Mouse (Mus musculus) liver, embryonic 14.5 days (tissue): ENCODE results near the gene Pfn4. TPM values are rescaled to one million over a fixed set of nuclear protein-coding genes. Genes with fewer than 3 reads are reported as not detected.
"Not testable (repeated sequence)": the region's sequence is repeated elsewhere in the genome, so short reads cannot be mapped to it uniquely, and the experiment has no call there.

ENCODE experiments used
- ATAC-seq: fragments of 200-750 bp; cut with Nextera tagmentation; 2 replicates; pipeline ENCODE4 v1.8.0; 2017; ENCODE audit warnings: moderate number of reproducible peaks, mild to moderate bottlenecking, moderate library complexity; ENCODE audit not compliant: insufficient read depth
- DNase-seq, 3 experiments: peaks; one replicate each; pipeline ENCODE4 v3.0.0-alpha.2; 2012 to 2013; ENCODE audit warnings: low read depth in 3 of 3, low spot score in 3 of 3
- H3K27ac ChIP-seq: fragments of 300-500 bp; sonication (generic); 2 replicates; pipeline ENCODE4 v1.5.1; 2014; ENCODE audit warnings: moderate library complexity, mild to moderate bottlenecking, control low read depth, inconsistent platforms
- H3K27me3 ChIP-seq: fragments of 300-500 bp; sonication (generic); 2 replicates; pipeline ENCODE4 v1.6.1; 2014; ENCODE audit warnings: mild to moderate bottlenecking, low read length, moderate library complexity; ENCODE audit not compliant: control insufficient read depth, insufficient read depth
- H3K36me3 ChIP-seq: fragments of 300-500 bp; sonication (generic); replicated peaks from 2 replicates; pipeline ENCODE4 v1.6.1; 2014; ENCODE audit warnings: low read depth; ENCODE audit not compliant: control insufficient read depth, insufficient read depth
- H3K4me1 ChIP-seq, 2 experiments: fragments of 200-500 bp in 1 of 2; fragments of 300-500 bp in 1 of 2; sonication (generic) in 1 of 2; replicated peaks; 2 replicates each; pipeline ENCODE4 v1.6.1; 2012 to 2014; ENCODE audit warnings: antibody characterized with exemption in 1 of 2, inconsistent platforms in 1 of 2, low read length in 1 of 2; ENCODE audit not compliant: control insufficient read depth in 2 of 2, insufficient read depth in 2 of 2
- H3K4me2 ChIP-seq: fragments of 300-500 bp; sonication (generic); 2 replicates; pipeline ENCODE4 v1.6.1; 2014; ENCODE audit warnings: low read depth, mild to moderate bottlenecking, control low read depth, moderate library complexity
- H3K4me3 ChIP-seq, 2 experiments: fragments of 200-500 bp in 1 of 2; fragments of 300-500 bp in 1 of 2; sonication (generic) in 1 of 2; 2 replicates each; pipeline ENCODE4 v1.5.1; 2012 to 2014; ENCODE audit warnings: low read depth in 2 of 2, low read length in 2 of 2, mild to moderate bottlenecking in 2 of 2, control low read depth in 1 of 2, inconsistent platforms in 1 of 2, moderate library complexity in 1 of 2; ENCODE audit not compliant: insufficient read depth in 1 of 2
- H3K9ac ChIP-seq: fragments of 300-500 bp; sonication (generic); replicated peaks from 2 replicates; pipeline ENCODE4 v1.6.1; 2014; ENCODE audit warnings: mild to moderate bottlenecking, control low read depth, moderate library complexity
- H3K9me3 ChIP-seq: fragments of 300-500 bp; sonication (generic); 2 replicates; pipeline ENCODE4 v1.6.1; 2016; ENCODE audit warnings: low read length, mixed read lengths; ENCODE audit not compliant: control insufficient read depth
- CTCF ChIP-seq: IDR thresholded peaks from 2 replicates; pipeline ENCODE4 v1.5.1; 2016; ENCODE audit warnings: antibody characterized with exemption, low read depth, control low read depth
- EP300 ChIP-seq: IDR thresholded peaks from 2 replicates; pipeline ENCODE4 v1.6.1; 2016; ENCODE audit warnings: antibody characterized with exemption, low read depth
- WGBS: fragments of 180-500 bp; shearing (Covaris S2); extraction: QIAGEN DNeasy Blood & Tissue Kit; methylation state at CpG from one replicate; pipeline ENCODE4 v1.1.7; 2014; ENCODE audit not compliant: insufficient replicate concordance; 5-methylcytosine and 5-hydroxymethylcytosine counted together
- polyA plus RNA-seq, 2 experiments: library from polyadenylated mRNA; depleted of rRNA in 1 of 2; stranded (reverse) in 1 of 2; unstranded in 1 of 2; fragments of >200 nt; fragmentation: Nextera tagmentation in 1 of 2; extraction: Ambion mirVana in 1 of 2; gene quantifications; 2 replicates each; pipeline versions ENCODE4 v1.2.1 to v1.2.3; 2012 to 2014

The Pfn4 gene
- polyA plus RNA-seq, 2 experiments: 0.39 to 1.1 TPM

GRCm38 (mm10) chr12:4744486-4744885 is 24.3 kb upstream of the Pfn4 start:
- no peak overlapping the region for H3K4me2 ChIP-seq
- DNase-seq: no peak
- H3K36me3 ChIP-seq: no peaks in the 10 kb centered on the region
- no peak overlapping the region for H3K4me3 ChIP-seq
- no peaks in the 10 kb centered on the region for H3K27me3 ChIP-seq
- no peaks in the 10 kb centered on the region for H3K4me1 ChIP-seq
- no peak for ATAC-seq
- TF ChIP-seq EP300 (no peak), CTCF (no peak)
- 85% methylated on average over 10 of the region's 10 CpGs for WGBS
- H3K27ac ChIP-seq: no peak overlapping the region
- no peak overlapping the region for H3K9ac ChIP-seq
- no peaks in the 10 kb centered on the region for H3K9me3 ChIP-seq

- H3K9ac ChIP-seq, H3K4me3 ChIP-seq, H3K36me3 ChIP-seq, H3K4me1 ChIP-seq, H3K27ac ChIP-seq, ATAC-seq, H3K9me3 ChIP-seq, H3K4me2 ChIP-seq, DNase-seq, H3K27me3 ChIP-seq: not testable (repeated sequence)
- 77% methylated on average over 4 of the region's 4 CpGs for WGBS
These were observed 14.4 kb upstream of the Pfn4 start for GRCm38 (mm10) chr12:4754451-4754850.

GRCm38 (mm10) chr12:4757060-4757459 is 11.8 kb upstream of the Pfn4 start:
- H3K4me2 ChIP-seq: no peak overlapping the region
- H3K4me3 ChIP-seq: no peak overlapping the region
- no peak overlapping the region for H3K9ac ChIP-seq
- no peaks in the 10 kb centered on the region for H3K9me3 ChIP-seq
- H3K4me1 ChIP-seq: no peaks in the 10 kb centered on the region
- no peaks in the 10 kb centered on the region for H3K27me3 ChIP-seq
- 81% methylated on average over 1 of the region's 1 CpGs for WGBS
- ATAC-seq: no peak
- DNase-seq: no peak
- TF ChIP-seq EP300 (no peak), CTCF (no peak)
- H3K27ac ChIP-seq: no peak overlapping the region
- no peaks in the 10 kb centered on the region for H3K36me3 ChIP-seq

- Histone ChIP-seq H3K4me2 (peak overlapping the region; percentile 73), H3K9ac (peak overlapping the region; percentile 33; the same call in 1 of the 2 replicates), H3K9me3 (no peaks in the 10 kb centered on the region), H3K27ac (no peak overlapping the region), H3K4me1 (peaks cover 0 to 7% of the 10 kb centered on the region in 2 experiments; a peak in 1 of 4 replicates), H3K36me3 (no peaks in the 10 kb centered on the region), H3K4me3 (peak overlapping the region; percentile 63 to 70), H3K27me3 (no peaks in the 10 kb centered on the region)
- 19% methylated on average over 13 of the region's 13 CpGs for WGBS
- no peak for TF ChIP-seq EP300
- TF ChIP-seq CTCF: no peak
- DNase-seq: no peak
- ATAC-seq: peak; percentile 32
These were observed 506 bp downstream of the Pfn4 start for GRCm38 (mm10) chr12:4769333-4769723.

- H3K9ac ChIP-seq: 0 out of 2 replicates have a peak overlapping the region, but pooled peaks have one; percentile 19
- H3K27ac ChIP-seq: no peak overlapping the region; the same call in 1 of the 2 replicates
- TF ChIP-seq CTCF (no peak), EP300 (no peak)
- ATAC-seq (peak; percentile 89), DNase-seq (peak in 1 of 3 experiments; percentile 16)
- peak overlapping the region; percentile 38 for H3K4me2 ChIP-seq
- no peak overlapping the region for H3K4me3 ChIP-seq
- peaks cover 0 to 9% of the 10 kb centered on the region in 2 experiments; a peak in 2 of 4 replicates for H3K4me1 ChIP-seq
- H3K9me3 ChIP-seq: no peaks in the 10 kb centered on the region
- no peaks in the 10 kb centered on the region for H3K27me3 ChIP-seq
- H3K36me3 ChIP-seq: no peaks in the 10 kb centered on the region
- WGBS: 15% methylated on average over 8 of the region's 8 CpGs
These were observed 6.2 kb downstream of the Pfn4 start for GRCm38 (mm10) chr12:4774895-4775587.
